Mouse (Mus musculus) forebrain, embryonic 13.5 days (tissue): ENCODE results near the gene Ankrd12. TPM values are rescaled to one million over a fixed set of nuclear protein-coding genes. Genes with fewer than 3 reads are reported as not detected.
A peak's percentile ranks its signal among the peaks of the same experiment; 100 is the strongest.

Source experiments
- ATAC-seq: fragments of 200-750 bp; cut with Nextera tagmentation; 2 replicates; pipeline ENCODE4 v1.8.0; 2017
- H3K27ac ChIP-seq: fragments of 300-500 bp; sonication (generic); 2 replicates; pipeline ENCODE4 v1.5.1; 2015; ENCODE audit warnings: inconsistent platforms, mild to moderate bottlenecking, moderate library complexity
- H3K27me3 ChIP-seq: fragments of 300-500 bp; sonication (generic); 2 replicates; pipeline ENCODE4 v1.6.1; 2015; ENCODE audit warnings: mild to moderate bottlenecking, inconsistent platforms
- H3K36me3 ChIP-seq: fragments of 300-500 bp; sonication (generic); 2 replicates; pipeline ENCODE4 v1.6.1; 2015; ENCODE audit warnings: mild to moderate bottlenecking, inconsistent platforms; ENCODE audit not compliant: poor library complexity, severe bottlenecking
- H3K4me1 ChIP-seq: fragments of 300-500 bp; sonication (generic); 2 replicates; pipeline ENCODE4 v1.6.1; 2015; ENCODE audit warnings: inconsistent platforms
- H3K4me2 ChIP-seq: fragments of 300-500 bp; sonication (generic); 2 replicates; pipeline ENCODE4 v1.6.1; 2015; ENCODE audit warnings: inconsistent platforms, mild to moderate bottlenecking, moderate library complexity
- H3K4me3 ChIP-seq: fragments of 300-500 bp; sonication (generic); 2 replicates; pipeline ENCODE4 v1.5.1; 2015; ENCODE audit warnings: mild to moderate bottlenecking, inconsistent platforms
- H3K9ac ChIP-seq: fragments of 300-500 bp; sonication (generic); 2 replicates; pipeline ENCODE4 v1.6.1; 2015; ENCODE audit warnings: mild to moderate bottlenecking, inconsistent platforms
- H3K9me3 ChIP-seq: fragments of 300-500 bp; sonication (generic); replicated peaks from 2 replicates; pipeline ENCODE4 v1.6.1; 2016; ENCODE audit warnings: inconsistent platforms
- WGBS: fragments of 180-500 bp; shearing (Covaris S2); methylation state at CpG from one replicate; pipeline ENCODE4 v1.1.7; 2015; 5-methylcytosine and 5-hydroxymethylcytosine counted together
- polyA plus RNA-seq: library from polyadenylated mRNA; unstranded; fragments of >200 nt; fragmentation: Nextera tagmentation; extraction: Ambion mirVana; gene quantifications from 2 replicates; pipeline ENCODE4 v1.2.1, GENCODE M21; 2015

The Ankrd12 gene
- polyA plus RNA-seq, 1 experiment from 2014 or later = 77.4 TPM

- no peaks in the 10 kb centered on the region for H3K27me3 ChIP-seq
- H3K36me3 ChIP-seq = no peaks in the 10 kb centered on the region
- ATAC-seq = no peak; the same call in 1 of the 2 replicates
- no peak overlapping the region for H3K4me3 ChIP-seq
- 53% methylated on average over 10 of the region's 10 CpGs for WGBS
- peaks cover 5% of the 10 kb centered on the region; the same call in 1 of the 2 replicates for H3K4me1 ChIP-seq
- H3K9ac ChIP-seq = no peak overlapping the region
- no peak overlapping the region for H3K4me2 ChIP-seq
- H3K9me3 ChIP-seq = no peaks in the 10 kb centered on the region
- no peak overlapping the region for H3K27ac ChIP-seq
Measured at GRCm38 (mm10) chr17:66106601-66107267, 29.8 kb upstream of the Ankrd12 start.

- no peaks in the 10 kb centered on the region for H3K9me3 ChIP-seq
- H3K27me3 ChIP-seq = no peaks in the 10 kb centered on the region
- H3K4me3 ChIP-seq = no peak overlapping the region
- peaks cover 15% of the 10 kb centered on the region for H3K4me1 ChIP-seq
- no peak overlapping the region for H3K9ac ChIP-seq
- ATAC-seq = no peak
- no peaks in the 10 kb centered on the region for H3K36me3 ChIP-seq
- no peak overlapping the region for H3K27ac ChIP-seq
- H3K4me2 ChIP-seq = no peak overlapping the region
- WGBS = 87% methylated on average over 7 of the region's 7 CpGs
Measured at GRCm38 (mm10) chr17:66104076-66104475, 27.2 kb upstream of the Ankrd12 start.

DNA sequence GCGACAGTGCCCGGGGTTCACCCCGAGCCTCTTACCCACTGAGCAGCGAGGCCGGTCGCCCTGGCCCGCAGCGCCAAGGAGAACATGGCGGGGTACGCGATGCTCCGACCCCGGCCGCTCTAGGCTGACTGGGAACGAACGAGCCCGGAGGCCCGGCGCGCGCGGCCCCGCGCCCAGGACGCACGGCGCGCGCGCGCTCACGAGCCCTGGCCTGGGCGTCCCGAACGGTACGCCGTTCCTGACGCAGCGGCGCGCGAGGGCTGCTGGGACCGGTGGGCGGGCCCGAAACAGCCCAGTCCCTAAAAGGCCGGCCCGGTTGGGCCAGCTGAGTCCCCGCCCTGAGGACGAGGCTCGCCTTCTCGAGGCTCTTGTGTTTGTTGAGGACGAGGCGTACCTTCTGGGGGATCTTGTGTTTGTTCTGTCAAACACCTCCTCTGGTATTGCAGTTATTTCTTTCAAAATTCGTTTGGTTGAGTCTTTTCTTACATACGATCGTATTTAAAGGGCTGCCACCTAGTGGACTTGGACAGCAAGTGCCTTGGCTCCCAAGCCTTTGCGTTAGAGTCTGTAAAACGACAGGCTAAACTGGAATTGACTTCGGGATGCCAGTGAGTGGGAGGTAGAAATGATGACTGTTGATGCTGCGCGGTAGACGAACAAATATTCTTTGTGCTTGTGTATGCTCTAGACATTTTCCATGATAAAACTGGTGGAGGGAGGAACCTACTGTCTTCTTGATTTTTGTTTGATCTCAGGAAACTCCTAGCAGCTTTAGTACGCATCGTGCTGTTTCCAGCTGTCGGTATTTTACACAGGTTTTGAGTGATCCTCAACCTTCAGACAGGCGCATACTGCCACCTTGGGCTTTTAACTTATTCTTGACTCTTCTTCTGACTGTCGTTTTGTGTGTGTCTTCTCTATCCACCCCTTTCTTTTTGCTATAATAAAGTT, 24.8 kb upstream of the Ankrd12 start, which contains the start of gene Ndufv2:
Ndufv2 (minus strand) TSS at position 180 of the 951 bp plus-strand sequence.
- WGBS = 2% methylated on average over 63 of the region's 67 CpGs
- peak; percentile 100 for ATAC-seq
- no peaks in the 10 kb centered on the region for H3K9me3 ChIP-seq

DNA sequence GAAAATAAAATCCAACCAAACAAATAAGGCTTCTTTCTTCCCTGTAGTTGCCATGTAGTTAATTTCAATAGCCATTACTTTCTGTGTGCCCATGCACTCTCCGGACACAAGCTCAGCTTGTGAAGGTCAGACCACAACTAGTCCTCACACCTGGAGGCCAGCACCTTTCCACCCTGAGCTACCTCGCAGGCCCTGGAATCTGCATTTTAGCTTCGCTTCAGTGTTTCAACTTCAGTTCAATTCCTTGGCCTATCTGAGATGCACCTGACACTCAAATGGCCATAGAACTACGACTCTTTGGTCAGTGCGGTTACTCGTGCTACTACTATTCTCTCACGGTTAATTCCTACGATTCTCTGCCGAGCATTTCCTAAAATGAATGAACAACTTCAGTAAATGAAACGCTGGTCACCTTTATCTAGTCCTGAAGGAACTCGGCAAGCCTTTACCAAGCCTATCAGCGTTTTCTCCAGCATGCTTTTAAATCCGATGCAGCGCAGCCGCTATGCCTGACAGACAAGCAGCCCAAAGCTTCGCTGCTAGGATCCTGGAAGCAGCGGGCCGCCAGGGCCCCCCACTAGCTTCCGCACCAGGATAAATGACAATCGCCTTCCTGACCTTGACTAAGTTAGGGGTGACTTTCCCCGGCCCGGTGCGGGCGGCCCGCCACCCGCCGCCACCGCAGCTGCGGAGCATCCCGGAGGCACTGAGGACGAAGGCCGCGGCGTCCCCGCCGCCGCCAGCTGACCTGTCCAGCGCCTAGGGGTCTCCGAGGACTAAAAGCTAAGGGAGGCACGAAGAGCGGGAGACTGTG, 23.9 kb upstream of the Ankrd12 start:
- Histone ChIP-seq H3K4me2 (peak overlapping the region; percentile 96), H3K36me3 (no peaks in the 10 kb centered on the region), H3K4me3 (peak overlapping the region; percentile 88), H3K27me3 (no peaks in the 10 kb centered on the region), H3K9me3 (no peaks in the 10 kb centered on the region), H3K4me1 (peaks cover 15% of the 10 kb centered on the region), H3K9ac (peak overlapping the region; percentile 95), H3K27ac (peak overlapping the region; percentile 93)
- ATAC-seq = no peak; the same call in 1 of the 2 replicates
- WGBS = under 1% methylated on average over 41 of the region's 41 CpGs

More for the DNA sequence above, 24.8 kb upstream of the Ankrd12 start, which contains the start of gene Ndufv2:
- peaks cover 15% of the 10 kb centered on the region for H3K4me1 ChIP-seq
- H3K27me3 ChIP-seq = no peaks in the 10 kb centered on the region
- peak within 1 kb of the TSS; percentile 95 for H3K9ac ChIP-seq
- H3K36me3 ChIP-seq = no peaks in the 10 kb centered on the region
- H3K27ac ChIP-seq = peak within 1 kb of the TSS; percentile 93
- peak within 1 kb of the TSS; percentile 88 for H3K4me3 ChIP-seq
- peak within 1 kb of the TSS; percentile 96 for H3K4me2 ChIP-seq

DNA sequence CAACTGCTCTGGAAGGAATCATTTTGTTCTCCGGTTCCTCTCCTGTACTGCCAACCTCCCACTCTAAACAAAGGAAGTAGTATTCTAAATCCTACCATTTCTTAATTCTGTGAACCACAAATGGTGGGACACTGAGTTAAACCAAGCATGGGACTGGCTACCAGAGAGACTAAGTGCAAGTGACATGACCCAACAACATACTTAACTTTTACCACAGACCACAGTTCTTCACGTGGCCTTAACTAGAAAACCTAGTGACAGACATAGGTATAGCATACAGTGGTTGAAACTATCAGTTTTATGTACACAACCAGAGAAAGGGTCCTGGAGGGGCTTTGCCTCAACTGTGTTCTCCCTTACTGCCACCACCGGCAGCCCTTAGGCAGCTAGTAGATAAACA, 15.8 kb upstream of the Ankrd12 start:
- Histone ChIP-seq H3K9me3 (no peaks in the 10 kb centered on the region), H3K27me3 (no peaks in the 10 kb centered on the region), H3K36me3 (peaks cover 25% of the 10 kb centered on the region), H3K4me3 (no peak overlapping the region), H3K27ac (no peak overlapping the region), H3K9ac (no peak overlapping the region), H3K4me1 (no peaks in the 10 kb centered on the region), H3K4me2 (no peak overlapping the region)
- no peak for ATAC-seq
- 88% methylated on average over 3 of the region's 3 CpGs for WGBS

DNA sequence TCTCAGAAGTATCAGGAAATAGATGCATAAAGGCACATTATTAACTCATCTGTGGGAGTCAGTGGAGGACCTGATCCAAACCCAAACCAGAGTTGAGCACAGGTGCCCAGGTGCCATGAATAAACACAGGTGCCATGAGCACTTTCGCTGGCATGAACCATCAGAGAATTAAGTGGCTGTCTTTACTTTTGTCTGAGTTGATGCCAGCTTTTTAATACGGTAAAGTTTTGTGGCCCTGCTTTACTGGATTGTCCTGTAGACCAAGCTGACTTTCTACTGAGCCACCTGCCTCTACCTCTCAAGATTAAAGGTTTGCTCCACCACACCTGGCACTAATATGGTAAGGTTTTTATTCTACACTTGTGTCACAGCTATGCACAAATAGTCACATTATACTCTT, 15.2 kb upstream of the Ankrd12 start:
- 95% methylated on average over 2 of the region's 2 CpGs for WGBS
- no peak for ATAC-seq
- Histone ChIP-seq H3K27ac (no peak overlapping the region), H3K27me3 (no peaks in the 10 kb centered on the region), H3K9ac (no peak overlapping the region), H3K4me2 (no peak overlapping the region), H3K9me3 (no peaks in the 10 kb centered on the region), H3K4me1 (no peaks in the 10 kb centered on the region), H3K4me3 (no peak overlapping the region), H3K36me3 (peaks cover 30% of the 10 kb centered on the region)

DNA sequence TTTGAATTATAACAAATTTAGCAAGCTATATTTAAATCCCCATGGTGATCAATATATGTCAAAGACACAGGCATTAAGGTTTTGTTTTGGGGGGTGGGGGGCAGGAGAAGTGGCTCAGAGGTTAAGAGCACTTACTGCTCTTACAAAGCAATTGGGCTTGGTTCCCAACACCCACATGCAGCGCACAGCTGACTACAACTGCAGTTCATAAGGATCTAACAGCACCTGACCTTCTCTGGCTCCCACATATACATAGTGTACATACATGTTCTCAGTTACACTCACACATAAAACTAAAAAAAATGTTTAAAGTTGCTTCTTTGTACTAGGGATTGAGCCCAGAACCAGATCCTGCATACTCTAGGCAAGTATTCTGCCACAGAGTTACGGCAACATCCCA, 14.5 kb upstream of the Ankrd12 start:
- Histone ChIP-seq H3K27me3 (no peaks in the 10 kb centered on the region), H3K27ac (no peak overlapping the region), H3K4me1 (no peaks in the 10 kb centered on the region), H3K36me3 (peaks cover 36% of the 10 kb centered on the region), H3K9me3 (no peaks in the 10 kb centered on the region), H3K9ac (no peak overlapping the region), H3K4me2 (no peak overlapping the region), H3K4me3 (no peak overlapping the region)
- WGBS = 86% methylated on average over 2 of the region's 2 CpGs
- ATAC-seq = no peak

DNA sequence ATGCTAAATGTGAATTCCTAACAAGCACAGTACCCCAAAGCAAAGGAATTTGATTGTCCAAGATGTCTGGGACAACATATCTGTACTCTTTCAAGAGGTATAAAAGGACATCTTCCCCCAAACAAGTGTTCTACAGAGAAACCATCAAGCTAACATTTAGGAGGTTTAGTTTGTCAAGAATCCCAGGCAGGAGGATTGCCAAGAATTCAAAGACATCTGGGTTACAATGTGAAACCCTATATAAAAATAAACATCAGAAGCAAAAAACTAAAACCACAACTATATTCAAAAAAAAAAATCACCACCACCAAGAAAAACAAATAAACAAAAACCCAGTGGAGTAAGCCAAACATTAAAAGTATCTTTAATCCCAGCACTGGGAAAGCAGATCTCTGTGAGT, 13.4 kb upstream of the Ankrd12 start:
- Histone ChIP-seq H3K27ac (no peak overlapping the region), H3K4me2 (no peak overlapping the region), H3K4me1 (no peaks in the 10 kb centered on the region), H3K9me3 (no peaks in the 10 kb centered on the region), H3K9ac (no peak overlapping the region), H3K27me3 (no peaks in the 10 kb centered on the region), H3K36me3 (peaks cover 47% of the 10 kb centered on the region), H3K4me3 (no peak overlapping the region)
- no peak for ATAC-seq

DNA sequence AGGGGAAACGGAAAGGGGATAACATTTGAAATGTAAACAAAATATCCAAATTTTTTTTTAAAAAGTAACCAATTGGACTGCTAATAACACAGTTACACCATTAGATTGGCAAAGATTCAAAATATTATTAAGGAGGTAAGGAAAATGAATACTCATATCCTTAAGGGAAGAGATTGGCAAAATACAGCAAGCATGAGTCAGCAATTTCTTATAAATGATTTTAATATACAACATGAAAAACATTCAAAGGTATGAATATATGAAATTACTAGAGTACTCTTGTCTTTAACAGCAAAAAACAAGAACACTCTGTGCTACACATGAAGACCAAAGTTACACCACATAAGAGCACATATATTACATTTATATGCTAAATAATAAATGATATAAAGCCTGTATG, 8.1 kb upstream of the Ankrd12 start:
- Histone ChIP-seq H3K9ac (no peak overlapping the region), H3K4me2 (no peak overlapping the region), H3K4me1 (no peaks in the 10 kb centered on the region), H3K36me3 (peaks cover 56% of the 10 kb centered on the region), H3K9me3 (no peaks in the 10 kb centered on the region), H3K4me3 (no peak overlapping the region), H3K27me3 (no peaks in the 10 kb centered on the region), H3K27ac (no peak overlapping the region)
- no peak for ATAC-seq
- 93% methylated on average over 1 of the region's 1 CpGs for WGBS

DNA sequence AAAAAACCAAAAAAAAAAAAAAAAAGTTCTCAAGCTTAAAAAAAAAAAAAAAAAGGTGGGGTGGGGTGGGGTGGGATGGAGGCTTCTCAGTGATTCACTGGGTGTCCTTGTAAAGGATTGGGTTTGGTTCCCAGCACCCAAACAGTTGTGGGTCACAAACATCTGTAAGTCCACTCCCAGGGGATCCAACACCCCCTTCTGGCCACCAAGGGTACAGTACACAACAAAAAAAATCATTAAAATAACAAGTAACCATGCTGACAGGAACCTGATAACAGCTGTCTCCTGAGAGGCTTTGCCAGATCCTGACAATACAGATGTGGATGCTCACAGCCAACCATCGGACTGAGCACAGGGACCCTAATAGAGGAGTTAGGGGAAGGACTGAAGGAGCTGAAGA, 7.6 kb upstream of the Ankrd12 start:
- no peaks in the 10 kb centered on the region for H3K27me3 ChIP-seq
- H3K36me3 ChIP-seq = peaks cover 57% of the 10 kb centered on the region
- 90% methylated on average over 1 of the region's 1 CpGs for WGBS
- H3K9ac ChIP-seq = no peak overlapping the region
- H3K4me2 ChIP-seq = no peak overlapping the region
- no peak overlapping the region for H3K4me3 ChIP-seq
- no peak for ATAC-seq
- no peaks in the 10 kb centered on the region for H3K9me3 ChIP-seq
- H3K27ac ChIP-seq = no peak overlapping the region
- H3K4me1 ChIP-seq = no peaks in the 10 kb centered on the region

DNA sequence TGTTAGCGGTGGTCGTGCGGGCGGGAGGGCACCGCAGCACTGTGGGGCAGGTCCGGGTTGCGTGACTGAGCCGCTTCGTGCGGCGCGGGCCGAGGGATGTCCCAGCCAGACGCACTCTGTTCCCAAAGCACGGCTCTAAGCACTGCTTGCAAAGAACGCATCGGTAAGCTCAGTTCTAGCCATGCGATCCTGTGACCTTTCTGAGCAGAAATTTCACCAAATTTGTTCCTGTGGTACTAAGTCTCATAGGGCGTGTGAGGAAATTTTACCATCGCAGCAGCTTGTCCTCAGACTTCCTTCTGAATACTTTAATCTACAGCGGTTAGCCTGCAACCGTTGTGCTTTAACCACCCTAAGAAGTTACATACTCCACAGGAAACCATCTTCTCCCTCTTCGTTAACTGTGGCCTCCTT, 555 bp upstream of the Ankrd12 start:
- peak; percentile 73 for ATAC-seq
- Histone ChIP-seq H3K36me3 (peaks cover 22% of the 10 kb centered on the region), H3K4me2 (peak overlapping the region; percentile 84), H3K4me1 (peaks cover 19% of the 10 kb centered on the region), H3K27me3 (no peaks in the 10 kb centered on the region), H3K9ac (peak overlapping the region; percentile 91), H3K4me3 (peak overlapping the region; percentile 94), H3K9me3 (no peaks in the 10 kb centered on the region), H3K27ac (peak overlapping the region; percentile 95)
- 1% methylated on average over 23 of the region's 23 CpGs for WGBS
